Mouse (Mus musculus): ENCODE data around the gene Afdn.
"Not testable (repeated sequence)": the region's sequence is repeated elsewhere in the genome, so short reads cannot be mapped to it uniquely, and the experiment has no call there.

The Afdn gene

DNA sequence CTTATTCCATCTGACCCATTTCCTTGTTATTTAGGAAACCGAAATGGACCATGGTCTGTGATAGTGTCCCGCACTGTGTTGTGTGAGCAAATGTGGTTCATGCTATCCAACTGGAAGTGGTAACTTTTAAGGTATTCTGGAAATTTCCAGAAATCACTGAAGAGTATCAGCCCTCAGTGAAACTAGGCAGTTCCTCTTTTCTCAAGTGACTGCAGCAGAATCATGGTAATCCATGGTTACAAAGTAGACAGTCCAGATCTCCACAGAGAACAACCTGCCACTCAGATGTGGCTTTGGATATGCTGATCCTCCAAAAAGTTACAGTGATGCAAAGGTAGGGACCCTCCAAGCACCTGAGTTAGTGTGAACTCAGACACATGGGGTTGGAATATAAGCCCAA lies 21.4 kb upstream of the Afdn start:
- CTCF ChIA-PET, result no interaction called here

DNA sequence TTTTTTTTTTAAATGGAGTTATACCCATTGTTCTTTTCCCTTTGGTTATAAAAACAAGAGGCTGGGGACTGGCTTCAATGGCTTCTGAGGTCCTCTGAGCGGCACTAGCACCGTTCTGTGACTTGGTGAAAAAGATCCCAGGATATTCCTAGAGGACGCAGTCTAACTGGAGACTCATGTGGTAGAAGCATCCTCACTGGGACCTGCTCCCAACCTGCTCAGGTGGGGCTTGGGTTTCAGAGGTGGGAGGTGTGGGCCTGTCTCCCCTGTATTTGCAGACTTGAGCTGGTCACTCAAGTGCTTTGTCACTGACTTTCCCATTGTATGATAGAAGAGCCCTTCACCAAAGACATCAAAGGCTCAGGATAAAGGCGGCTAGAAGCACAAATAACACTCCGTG lies 20.4 kb upstream of the Afdn start:
- CTCF ChIA-PET, result no interaction called here

DNA sequence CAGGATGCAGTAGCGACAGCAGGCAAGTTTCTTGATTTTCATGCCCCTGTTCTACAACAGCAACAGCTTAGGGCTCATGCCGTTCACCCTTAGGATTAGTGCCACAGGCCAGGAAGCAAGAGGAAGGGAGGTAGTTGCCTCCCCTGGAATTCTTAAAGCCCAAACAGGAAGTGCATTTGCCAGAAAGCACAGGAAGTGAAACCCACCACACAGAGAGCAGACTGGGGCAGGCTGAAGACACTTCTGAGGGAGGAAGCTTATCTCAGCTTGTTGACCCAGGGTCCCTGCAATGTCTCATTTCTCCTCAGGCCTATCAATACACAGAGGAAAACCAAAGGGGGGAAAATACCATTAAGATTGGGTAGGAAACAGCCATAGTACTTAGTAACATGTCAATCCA lies 19.5 kb upstream of the Afdn start:
- CTCF ChIA-PET, result no interaction called here

DNA sequence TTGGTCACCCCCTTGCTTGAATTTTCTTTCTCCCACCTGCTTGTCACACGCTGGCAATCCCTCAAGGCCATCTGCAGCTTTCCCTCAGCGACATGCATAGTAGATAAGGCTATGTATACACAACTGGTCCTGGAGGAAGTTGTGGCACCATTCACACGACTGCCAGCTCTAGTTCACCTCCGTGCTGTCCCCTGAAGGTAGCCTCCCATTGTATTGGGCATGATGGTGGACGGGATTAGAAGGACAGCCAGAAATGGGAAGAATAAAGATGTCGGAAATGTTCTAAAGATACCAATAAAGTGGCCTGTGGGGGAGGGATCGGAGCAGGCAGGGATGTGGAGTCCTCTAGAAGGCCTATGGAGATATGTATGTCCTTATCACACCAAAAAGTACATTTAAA lies 18.7 kb upstream of the Afdn start:
- CTCF ChIA-PET, result no interaction called here

DNA sequence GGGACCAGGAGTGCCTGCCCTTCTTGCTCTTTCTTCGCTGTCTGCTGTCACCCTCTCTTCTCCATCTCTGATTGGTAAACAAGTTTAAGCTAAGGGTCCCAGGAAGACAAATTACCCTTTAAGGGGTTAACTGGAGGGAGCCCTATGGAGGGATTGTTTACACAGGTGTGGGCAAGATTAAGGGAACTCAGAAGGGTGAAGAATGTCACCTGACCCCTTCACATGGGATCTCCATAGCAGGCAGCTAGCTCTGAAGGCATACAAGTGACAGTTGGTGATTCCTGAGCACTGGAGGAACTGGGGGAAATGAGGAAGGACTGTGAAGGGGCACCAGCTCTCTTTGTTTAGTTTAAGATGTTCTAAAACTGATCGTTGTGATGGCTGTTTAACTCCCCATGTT lies 18.0 kb upstream of the Afdn start:
- CTCF ChIA-PET, result interaction anchor here (1.0 kb wide), 1 partner anchor 17 kb away, joined by 3 read pairs; no protein-coding TSS in a partner anchor

DNA sequence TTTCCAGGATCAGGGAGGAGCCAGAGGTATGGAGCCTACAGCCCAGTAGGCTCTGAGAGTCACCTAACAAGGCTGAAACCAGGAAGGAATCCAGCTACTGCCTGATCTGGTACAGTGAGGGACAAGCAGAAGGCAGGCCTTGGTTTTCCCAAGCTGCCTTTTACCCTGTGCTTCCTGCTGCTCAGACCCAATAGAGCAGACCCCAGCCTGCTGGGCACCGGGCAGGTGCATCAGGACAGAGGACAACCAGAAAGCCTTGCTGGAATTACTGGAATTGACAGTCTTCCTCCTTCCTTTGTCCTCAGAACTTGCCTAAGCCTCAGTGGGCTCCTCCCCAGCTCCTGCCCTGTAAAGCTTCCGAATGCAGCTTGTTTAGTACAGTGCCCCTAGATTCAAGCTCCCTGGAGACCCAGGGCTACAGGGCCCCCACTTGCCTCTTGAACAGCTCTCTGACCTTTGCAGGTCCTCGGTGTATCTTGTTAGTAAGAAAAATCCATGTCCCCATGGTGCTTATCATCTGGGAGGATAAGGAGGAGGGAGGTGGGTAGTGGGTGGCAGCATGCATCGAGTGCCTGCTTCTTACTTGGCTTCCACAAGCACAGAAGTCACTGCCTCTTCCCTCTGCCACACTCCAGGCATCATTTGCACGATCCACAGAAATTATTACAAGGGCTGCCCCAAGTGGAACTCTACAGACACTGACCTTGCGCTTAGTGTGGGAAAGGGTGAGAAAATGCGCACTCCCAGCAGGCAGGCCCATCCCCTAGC lies 17.2 kb upstream of the Afdn start:
- CTCF ChIA-PET, result interaction anchor here (1.0 kb wide), 1 partner anchor 17 kb away, joined by 3 read pairs; no protein-coding TSS in a partner anchor

DNA sequence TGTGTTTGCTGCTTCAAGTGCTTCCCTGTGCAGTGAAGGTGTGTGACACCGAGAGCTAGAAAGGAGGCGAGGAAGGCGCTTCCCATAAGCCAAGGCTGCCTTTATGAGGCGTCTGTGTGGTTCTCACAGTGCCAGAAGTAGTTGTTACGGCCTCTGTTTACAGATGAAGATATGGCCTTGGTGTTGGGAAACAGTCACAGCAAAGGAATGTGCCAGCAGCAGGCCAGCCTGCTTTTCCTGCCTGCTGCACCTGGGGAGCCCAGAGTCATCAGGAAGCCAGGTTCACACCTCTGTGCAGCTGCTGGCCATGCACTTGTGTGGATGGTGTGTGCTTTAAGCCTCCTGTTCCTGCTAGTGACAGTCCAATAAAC lies 16.6 kb upstream of the Afdn start:
- CTCF ChIA-PET, result no interaction called here

DNA sequence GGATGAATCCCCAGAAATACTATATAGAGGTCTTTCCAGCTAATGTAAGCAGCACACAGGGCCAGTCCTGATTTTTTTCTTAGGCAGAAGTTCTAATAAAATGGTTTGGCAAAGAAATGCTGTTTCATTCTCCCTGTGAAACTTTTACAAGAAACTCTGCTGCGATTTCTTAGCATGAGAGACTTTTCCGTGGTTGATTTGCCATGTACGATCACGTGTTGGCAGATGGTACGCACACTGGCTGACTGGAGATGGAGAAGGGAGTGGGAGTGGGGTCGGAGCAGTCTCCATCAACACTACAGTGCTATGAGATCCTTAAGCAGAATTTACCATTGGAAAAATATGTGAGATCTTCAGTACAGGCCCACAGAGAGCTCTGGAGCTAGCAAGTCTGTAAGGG lies 16.1 kb upstream of the Afdn start:
- CTCF ChIA-PET, result no interaction called here

DNA sequence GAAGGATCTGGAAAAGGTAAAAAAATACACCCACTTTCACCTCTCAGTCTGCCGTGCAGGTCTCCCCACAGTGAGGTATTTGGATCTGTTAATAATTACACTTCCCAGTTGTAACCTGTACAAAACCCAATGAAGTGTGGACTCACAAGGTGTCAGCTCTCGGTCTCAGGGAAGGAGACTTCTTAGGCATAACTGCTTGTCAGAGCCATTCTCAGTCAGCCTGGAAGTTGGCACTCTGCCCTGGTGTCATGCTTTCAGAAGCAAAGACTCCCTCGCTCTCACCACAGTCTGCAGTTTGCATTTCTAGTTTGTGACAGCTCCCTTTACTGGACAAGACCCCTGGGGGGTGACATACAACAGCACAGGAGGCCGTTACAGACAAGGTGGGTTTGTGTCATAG lies 15.5 kb upstream of the Afdn start:
- CTCF ChIA-PET, result interaction anchor here (0.6 kb wide), 1 partner anchor 65 kb away, joined by 3 read pairs; no protein-coding TSS in a partner anchor

DNA sequence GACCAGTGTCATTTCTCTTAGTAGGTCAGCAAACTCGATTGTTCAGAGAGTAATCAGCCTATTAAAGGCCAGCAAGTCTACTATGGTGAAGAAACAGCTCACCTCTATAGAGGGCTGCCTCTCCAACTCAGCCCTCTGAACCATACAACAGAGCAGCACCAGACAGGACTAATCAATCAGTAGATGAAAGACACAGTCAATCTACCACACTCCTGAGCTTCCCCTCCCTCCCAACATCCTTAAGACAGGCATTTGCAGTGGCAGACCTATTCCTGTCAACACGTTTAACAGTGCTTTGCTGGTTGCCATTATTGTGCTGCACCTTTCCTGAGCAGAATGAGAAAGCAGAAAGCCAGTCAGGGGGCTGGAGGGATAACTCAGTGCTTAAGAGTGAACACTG lies 15.0 kb upstream of the Afdn start:
- CTCF ChIA-PET, result interaction anchor here (0.6 kb wide), 1 partner anchor 66 kb away, joined by 3 read pairs; no protein-coding TSS in a partner anchor

DNA sequence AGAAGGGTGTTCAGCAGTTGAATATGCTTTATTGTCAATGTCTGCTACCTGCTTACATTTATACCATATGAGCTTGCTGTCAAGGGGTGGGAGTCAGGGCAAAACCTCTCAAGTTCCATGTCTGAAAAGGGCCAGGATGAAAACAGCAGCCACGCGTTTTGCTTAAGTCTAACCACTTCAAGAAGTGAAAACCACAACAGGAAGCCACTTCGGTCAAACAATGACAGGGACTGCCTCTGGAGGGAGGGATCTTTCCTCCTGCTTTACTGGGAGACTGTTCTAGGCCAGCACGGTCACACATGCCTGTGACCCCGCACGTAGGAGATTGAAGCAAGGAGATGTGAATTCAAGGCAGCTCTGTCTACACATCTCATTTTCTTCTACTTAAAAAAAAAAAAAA lies 14.0 kb upstream of the Afdn start:
- CTCF ChIA-PET, result no interaction called here

DNA sequence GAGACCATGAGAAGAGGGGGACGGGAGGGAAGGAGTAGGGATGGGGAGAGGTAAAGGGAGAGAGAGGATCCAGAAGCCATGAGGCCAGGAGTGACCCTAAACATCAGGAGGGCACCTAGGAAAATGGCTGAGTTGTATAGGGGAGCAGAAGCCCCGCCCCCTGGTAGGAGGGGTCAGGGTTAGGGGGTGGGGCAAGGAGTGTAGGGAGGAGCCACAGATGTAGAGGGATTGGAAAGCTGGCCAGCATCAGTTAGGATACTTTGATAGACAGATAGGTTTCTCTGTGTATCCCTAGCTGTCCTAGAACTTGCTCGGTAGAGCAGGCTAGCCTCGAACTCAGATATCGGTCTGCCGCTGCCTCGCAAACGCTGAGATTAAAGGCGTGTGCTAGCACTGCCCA lies 12.7 kb upstream of the Afdn start:
- CTCF ChIA-PET, result no interaction called here

DNA sequence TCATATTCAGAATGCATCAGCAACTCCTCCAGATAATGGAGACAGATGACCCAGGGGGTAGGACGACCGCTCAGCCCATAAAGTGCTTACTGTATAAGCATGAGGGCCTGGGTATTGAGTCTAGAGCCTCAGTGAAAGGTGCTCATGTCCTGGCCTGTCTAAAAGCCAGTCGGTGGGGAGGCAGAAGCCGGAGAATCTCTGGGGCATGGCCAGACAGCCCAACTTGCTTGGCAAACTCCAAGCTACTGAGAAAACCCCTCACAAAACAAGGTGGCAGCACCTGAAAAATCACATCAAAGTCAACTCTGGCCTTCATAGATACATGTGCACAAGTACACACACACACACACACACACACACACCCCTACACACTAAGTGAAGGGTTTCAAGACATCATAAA lies 11.3 kb upstream of the Afdn start:
- CTCF ChIA-PET, result no interaction called here

DNA sequence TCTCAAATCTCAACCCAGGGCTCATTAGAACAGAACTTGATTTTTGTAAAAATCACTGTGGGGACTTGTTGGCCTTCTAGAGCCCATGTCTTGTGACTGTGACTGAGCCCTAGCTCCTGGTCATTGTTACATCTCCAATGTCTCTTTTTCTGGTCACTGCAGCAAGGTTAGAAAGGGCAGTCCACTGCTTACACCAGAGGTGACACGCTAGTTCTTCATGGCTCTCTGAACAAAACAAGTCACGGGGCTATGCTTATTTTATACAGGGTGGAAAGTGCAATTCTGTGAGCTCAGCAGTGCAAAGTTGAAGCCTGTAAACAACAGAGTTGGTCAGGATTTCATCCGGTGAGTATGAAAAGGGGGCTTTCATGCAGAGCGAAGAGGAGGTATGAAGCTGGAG lies 6.4 kb upstream of the Afdn start:
- CTCF ChIA-PET, result no interaction called here

DNA sequence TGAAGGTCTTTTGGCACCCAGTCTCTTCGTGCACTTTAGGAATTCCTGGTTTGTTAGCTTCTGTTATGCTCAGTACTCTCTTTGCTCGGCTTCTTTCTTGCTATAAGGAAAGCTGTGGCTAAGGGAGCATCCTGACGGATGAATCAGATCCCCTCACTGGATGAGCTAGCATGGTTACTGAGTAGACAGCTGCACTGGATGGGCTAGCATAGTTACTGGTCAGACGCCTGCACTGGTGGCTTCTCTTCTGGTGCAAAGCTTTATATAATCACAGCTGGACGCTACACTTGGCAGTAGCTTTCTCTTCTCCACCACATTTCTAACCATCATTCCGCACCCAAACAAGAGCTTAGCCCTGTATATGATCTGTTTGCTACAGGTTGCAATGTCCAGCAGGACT lies 5.4 kb upstream of the Afdn start:
- CTCF ChIA-PET, result no interaction called here

DNA sequence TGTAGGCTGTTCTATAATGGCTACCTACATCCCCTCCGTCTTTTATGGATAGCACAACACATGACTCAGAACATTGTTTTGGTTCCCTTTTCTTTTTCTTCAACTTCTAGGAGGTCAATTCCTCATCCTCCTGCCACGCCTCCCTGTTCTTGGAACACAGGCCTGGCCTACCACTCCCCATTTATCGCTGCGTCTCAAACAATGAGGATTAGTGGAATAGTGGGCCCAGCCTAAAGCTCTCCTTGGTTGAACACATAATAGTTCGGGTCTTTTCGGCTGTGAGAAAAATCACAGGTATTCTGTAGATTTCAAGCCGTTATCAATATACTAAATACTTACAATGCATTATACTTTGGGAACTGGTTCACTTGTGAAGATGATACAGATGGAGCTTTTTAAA lies 1.8 kb upstream of the Afdn start:
- CTCF ChIA-PET, result no interaction called here

DNA sequence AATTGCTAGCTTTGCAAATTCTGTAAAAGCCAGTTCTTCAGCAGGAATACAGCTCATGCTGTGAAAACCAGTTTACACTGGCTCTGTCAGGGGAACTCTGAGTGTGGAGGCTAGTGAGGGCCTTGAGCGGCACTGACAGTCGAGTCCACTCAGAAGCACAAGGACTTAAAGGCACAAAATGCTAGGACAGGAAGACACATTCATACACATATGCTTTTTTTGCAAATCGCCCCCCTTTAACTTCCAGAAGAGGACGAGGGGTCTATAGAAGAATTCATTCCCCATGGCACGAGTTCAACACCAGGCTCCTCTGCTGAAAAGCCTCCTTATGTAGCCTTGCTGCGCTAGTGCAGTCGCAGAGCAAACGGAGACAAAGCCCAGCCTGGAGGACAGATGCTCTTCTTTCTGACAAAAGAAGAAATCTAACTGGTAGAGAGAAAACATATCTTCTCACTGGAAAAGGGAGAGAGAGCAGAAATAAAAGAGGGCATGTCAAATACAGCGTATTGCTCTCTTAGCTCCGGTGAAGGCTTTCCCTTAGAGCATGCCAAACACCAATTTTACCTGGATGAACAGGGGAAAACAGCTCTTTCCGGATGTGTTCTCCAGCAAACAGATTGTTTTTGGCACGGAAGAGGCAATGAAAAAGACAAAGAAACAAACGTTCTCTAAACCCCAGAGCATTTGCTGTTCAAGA lies 1.0 kb upstream of the Afdn start:
- CTCF ChIA-PET, result interaction anchor here (0.8 kb wide), 1 partner anchor 17 kb away, joined by 3 read pairs; no protein-coding TSS in a partner anchor

DNA sequence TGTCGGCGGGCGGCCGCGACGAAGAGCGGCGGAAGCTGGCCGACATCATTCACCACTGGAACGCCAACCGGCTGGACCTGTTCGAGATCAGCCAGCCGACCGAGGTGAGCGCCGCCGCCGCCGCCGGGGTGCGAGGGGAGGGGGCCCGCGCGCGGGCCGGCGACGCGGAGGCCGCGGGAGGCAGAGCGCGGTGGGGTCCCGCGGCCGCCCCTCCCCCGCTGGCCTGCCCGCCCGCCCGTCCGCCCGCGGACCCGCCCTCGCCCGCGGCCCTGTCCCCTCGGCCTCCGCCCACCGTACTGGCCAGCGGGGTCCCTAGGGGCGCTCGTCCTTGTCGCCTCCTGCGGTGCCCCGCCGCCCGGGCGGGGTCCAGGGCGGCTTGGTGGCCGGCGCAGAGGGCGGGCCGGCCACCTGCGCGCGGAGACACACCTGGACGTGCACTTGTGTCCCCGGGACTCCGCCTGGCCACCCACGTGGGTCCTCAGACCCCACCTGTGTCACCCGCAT lies 388 bp downstream of the Afdn start:
- CTCF ChIA-PET, result no interaction called here

DNA sequence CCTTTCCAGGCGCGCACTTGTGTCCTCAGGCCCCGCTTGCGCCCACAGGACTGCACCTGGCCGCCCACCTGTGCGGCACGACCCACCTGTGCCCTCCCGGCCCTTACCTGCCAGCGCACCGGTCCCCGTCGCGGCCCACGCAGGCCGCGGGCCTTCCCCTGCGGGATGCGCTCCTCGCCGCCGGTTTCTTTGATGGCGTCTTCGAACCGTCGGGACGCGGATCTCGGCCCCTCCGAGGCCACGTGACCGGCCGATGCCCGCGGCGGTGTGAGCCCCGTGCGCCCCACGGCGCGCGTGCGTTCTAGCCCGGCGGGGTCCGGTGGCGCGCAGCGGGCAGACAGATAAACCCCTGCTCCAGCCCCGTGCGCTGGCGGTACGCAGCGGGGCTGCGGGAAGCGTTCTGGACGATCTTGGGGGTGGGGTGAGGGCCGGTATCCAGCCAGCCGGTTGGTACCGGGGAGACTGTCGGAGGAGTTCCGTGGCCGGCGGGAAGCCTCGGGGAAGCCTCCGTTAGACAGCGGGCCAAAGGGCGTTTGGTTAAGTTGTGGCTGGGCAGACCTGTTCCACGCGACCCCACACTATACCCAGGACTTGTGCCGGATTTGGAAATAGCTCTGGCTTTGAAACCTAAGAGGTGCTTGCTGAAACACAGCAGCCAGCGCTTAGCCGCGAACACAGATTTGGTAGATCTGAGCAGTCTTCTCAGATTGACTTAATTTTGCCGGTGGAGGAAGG lies 1.0 kb downstream of the Afdn start, which contains the start of gene Tcte2:
Gene Tcte2, minus strand, starts transcription at position 647 of the 735 bp plus-strand sequence.
- CTCF ChIA-PET, result interaction anchor here (0.7 kb wide), 1 partner anchor 43 kb away, joined by 14 read pairs; no protein-coding TSS in a partner anchor

DNA sequence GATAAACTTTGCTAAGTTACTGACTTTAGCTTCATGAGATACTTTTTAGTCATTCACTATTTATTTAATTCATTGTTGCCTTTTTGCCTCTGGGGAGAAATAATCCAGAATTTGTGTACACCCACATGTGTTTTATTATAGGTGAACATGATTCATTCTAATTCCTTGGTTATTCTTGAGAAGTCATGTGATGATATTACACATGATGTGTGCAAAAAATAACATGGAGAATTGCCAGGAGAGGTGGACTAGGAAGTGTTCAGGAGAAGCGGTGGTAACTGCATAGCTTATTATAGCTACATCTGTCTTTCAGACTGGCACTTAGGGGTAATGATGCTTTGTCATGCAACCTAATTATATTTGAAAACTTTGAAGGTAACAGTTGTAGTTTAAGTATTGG lies 3.5 kb downstream of the Afdn start:
- CTCF ChIA-PET, result no interaction called here

DNA sequence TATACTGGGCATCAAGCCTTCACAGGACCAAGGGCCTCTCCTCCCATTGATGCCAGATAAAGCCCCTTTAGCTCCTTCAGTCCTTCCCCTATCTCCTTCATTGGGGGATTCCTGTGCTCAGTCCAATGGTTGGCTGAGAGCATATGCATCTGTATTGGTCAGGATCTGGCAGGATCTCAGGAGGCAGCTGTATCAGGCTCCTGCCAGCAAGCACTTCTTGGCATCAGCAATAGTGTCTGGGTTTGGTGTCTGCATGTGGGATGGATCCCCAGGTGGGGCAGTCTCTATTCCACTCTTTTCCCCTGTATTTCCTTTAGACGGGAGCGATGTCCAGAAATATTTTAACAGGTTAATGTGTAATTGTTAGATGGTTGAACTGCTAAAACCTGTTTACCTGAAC lies 4.6 kb downstream of the Afdn start:
- CTCF ChIA-PET, result not testable (repeated sequence)

DNA sequence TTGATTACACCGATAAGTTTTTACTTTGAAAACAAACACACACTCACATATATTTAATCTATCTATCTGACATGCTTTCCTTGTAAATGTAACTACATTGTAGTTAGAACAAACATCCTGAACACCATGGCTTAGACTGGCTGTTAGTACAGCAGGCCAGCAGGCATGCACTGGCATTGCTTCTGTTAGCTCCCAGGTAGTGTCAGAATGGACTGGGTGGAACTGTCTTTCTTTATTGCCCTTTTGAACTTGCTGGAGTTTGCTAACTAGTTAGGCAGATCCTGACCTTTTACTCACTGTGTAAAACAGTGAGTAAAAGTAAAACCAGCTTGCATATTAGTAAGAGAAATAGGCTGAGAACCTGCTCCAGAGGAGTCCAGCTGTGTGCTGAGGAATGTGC lies 8.2 kb downstream of the Afdn start:
- CTCF ChIA-PET, result no interaction called here

DNA sequence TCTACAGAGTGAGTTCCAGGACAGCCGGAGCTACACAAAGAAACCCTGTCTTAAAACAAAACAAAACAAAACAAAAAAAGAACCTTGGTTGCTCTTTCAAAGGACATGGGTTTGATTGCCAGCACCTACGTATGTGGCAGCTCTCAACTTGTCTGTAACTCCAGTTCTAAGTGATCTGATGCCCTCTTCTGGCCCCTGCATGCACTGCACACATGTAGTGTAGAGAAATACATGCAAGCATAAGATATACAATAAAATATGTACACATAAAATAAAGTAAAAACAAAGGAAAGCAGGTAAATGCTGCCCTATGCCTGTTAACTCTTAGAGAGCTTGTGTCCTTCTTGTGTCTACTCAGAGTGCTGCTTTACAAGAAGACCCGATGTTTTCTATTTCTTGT lies 8.9 kb downstream of the Afdn start:
- CTCF ChIA-PET, result no interaction called here
